Mouse (Mus musculus): ENCODE results near the gene Slc3a1. TPM values are rescaled to one million over a fixed set of nuclear protein-coding genes. Genes with fewer than 3 reads are reported as not detected.

Slc3a1 gene
- polyA plus RNA-seq, 1 experiment, result 0.24 TPM

DNA sequence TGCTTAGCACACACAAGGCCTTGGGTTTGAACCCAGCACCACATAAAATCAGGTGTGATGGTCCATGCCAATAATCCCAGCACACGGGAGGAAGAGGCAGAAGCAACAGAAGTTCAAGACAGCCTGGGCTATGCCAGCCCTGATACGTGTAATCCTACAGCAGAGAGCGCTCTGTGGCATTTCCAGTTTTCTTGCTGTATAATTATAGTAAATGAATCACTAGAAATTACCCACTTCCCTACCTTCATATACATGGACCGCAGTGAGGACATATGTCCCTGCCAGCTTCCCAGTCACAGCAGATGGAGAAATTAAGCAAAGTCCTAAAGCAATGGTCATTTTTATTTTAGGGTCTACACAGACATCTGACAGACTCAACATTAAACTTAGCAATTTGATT lies 45.9 kb downstream of the Slc3a1 start:
- Histone ChIP-seq H3K4me3 (replicated peaks; ENCODE audit: extremely low read depth, low read depth, low read length) (no peak overlapping the region), H3K4me1 (ENCODE audit: control insufficient read depth, insufficient read depth, low read length) (no peaks in the 10 kb centered on the region)
- 96% methylated on average over 4 of the region's 4 CpGs for WGBS
- no peak for DNase-seq
- no peak for TF ChIP-seq POLR2A (IDR thresholded peaks at IDR 0.05; ENCODE audit: borderline replicate concordance, extremely low read depth, low read depth, low read length)
- TF ChIP-seq CTCF (IDR thresholded peaks at IDR 0.05; ENCODE audit: insufficient read depth, low read length), result no peak

DNA sequence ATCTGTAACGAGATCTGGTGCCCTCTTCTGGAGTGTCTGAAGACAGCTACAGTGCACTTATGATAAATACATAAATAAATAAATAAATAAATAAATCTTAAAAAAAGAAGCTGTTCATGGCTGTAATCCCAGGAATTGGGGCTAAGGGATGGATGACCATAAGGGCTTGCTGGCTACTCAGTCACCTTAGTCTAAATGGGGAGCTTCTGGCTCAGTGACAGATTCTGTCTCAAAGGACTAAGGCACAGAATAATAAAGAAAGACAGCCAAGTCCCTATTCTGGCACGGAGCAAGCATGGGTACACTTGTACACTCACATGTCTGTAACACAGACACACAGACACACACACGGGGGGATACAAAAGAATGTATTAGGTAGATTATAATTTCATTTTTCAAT lies 51.1 kb downstream of the Slc3a1 start:
- no peak for DNase-seq
- no peak for TF ChIP-seq CTCF (IDR thresholded peaks at IDR 0.05; ENCODE audit: insufficient read depth, low read length)
- TF ChIP-seq POLR2A (IDR thresholded peaks at IDR 0.05; ENCODE audit: borderline replicate concordance, extremely low read depth, low read depth, low read length), result no peak
- no peak overlapping the region for H3K4me3 ChIP-seq (replicated peaks; ENCODE audit: extremely low read depth, low read depth, low read length)
- no peaks in the 10 kb centered on the region for H3K4me1 ChIP-seq (ENCODE audit: control insufficient read depth, insufficient read depth, low read length)
- 91% methylated on average over 3 of the region's 3 CpGs for WGBS

DNA sequence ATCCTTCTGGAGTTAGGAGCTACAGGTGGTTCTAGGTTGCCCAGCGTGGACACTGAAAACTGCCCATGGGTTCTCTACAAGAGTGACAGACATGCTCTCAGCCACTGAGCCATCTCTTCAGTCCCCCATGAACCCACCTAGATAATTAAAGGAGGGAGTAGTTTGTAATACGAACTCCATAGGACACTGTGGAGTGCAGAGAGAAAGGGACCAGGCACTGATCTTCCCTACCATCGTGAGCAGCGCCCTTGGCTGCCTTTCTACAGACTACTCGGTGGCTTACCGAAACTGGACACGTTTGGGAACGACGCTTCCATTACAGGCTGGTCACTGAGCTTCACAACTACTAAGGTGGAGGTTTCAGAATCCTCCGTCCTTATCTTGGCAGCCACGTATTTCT lies 52.6 kb downstream of the Slc3a1 start:
- TF ChIP-seq CTCF (IDR thresholded peaks at IDR 0.05; ENCODE audit: insufficient read depth, low read length), result no peak
- TF ChIP-seq POLR2A (IDR thresholded peaks at IDR 0.05; ENCODE audit: borderline replicate concordance, extremely low read depth, low read depth, low read length), result no peak
- DNase-seq, result no peak
- Histone ChIP-seq H3K4me3 (replicated peaks; ENCODE audit: extremely low read depth, low read depth, low read length) (no peak overlapping the region), H3K4me1 (ENCODE audit: control insufficient read depth, insufficient read depth, low read length) (no peaks in the 10 kb centered on the region)
- 92% methylated on average over 11 of the region's 11 CpGs for WGBS

DNA sequence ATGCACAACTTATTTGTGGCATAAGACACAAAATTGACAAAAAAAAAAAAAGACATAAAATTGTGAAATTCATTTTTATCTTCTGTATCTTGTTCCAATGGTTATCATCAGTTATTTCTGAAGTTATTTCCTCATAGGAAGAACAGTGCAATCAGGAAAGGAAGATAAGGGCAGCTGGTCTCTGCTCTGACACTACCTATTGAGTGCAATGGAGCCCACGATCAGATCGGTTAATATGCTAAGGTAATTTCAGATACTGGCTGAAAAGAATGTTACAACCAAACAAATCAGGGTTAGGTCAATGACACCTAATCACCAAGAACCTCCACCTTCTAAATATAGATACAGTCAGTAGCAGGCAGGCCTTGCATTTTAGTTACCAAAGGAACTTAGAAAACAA lies 57.2 kb downstream of the Slc3a1 start:
- WGBS, result 63% methylated on average over 2 of the region's 2 CpGs
- Histone ChIP-seq H3K4me1 (ENCODE audit: control insufficient read depth, insufficient read depth, low read length) (no peaks in the 10 kb centered on the region), H3K4me3 (replicated peaks; ENCODE audit: extremely low read depth, low read depth, low read length) (no peak overlapping the region)
- no peak for DNase-seq
- TF ChIP-seq CTCF (IDR thresholded peaks at IDR 0.05; ENCODE audit: insufficient read depth, low read length) (no peak), POLR2A (IDR thresholded peaks at IDR 0.05; ENCODE audit: borderline replicate concordance, extremely low read depth, low read depth, low read length) (no peak)

DNA sequence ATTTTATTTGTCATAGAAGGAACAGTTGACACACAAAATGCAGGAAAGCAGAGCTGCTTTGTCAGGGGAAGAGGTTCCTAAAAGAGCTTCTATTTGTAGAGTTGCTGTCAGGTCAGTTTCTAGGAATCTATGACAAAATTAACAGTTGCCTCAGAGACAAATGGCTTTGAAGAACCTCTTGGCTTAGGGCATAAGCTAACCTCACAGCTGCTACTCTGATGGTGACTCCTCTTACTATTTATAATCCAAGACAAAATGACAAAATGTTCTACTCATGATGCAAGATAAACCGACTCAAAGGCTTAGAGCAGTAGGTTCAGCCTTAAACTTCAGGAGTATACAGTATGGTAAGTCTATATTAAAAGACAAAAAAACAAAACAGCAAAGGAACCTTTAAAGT lies 58.3 kb downstream of the Slc3a1 start:
- no peak for DNase-seq
- H3K4me1 ChIP-seq (ENCODE audit: control insufficient read depth, insufficient read depth, low read length), result peaks cover 3% of the 10 kb centered on the region; the same call in 1 of the 2 replicates
- H3K4me3 ChIP-seq (replicated peaks; ENCODE audit: extremely low read depth, low read depth, low read length), result no peak overlapping the region
- TF ChIP-seq POLR2A (IDR thresholded peaks at IDR 0.05; ENCODE audit: borderline replicate concordance, extremely low read depth, low read depth, low read length) (no peak), CTCF (IDR thresholded peaks at IDR 0.05; ENCODE audit: insufficient read depth, low read length) (no peak)
- WGBS, result 61% methylated on average over 1 of the region's 1 CpGs

DNA sequence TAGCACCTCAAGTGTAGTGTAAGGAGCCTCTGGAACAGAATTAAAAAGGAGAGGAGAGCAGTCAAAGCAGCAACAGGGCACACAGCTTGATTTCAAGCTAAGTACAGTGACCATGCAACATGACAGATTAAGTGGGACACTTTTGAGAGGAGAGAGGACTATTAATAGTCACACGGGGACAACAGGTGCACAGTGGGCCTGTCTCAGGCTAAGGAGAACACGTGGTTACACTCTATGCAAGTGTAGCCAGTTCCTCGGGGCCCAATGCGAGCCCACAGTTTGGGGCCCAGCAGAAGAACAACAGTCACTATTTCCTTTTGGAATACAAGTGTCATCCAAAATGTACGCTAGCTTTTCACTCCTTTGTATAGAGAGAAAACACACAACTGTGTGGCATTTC lies 59.4 kb downstream of the Slc3a1 start:
- no peak overlapping the region for H3K4me3 ChIP-seq (replicated peaks; ENCODE audit: extremely low read depth, low read depth, low read length)
- peaks cover 4% of the 10 kb centered on the region; the same call in 1 of the 2 replicates for H3K4me1 ChIP-seq (ENCODE audit: control insufficient read depth, insufficient read depth, low read length)
- DNase-seq, result no peak
- 80% methylated on average over 5 of the region's 5 CpGs for WGBS
- TF ChIP-seq CTCF (IDR thresholded peaks at IDR 0.05; ENCODE audit: insufficient read depth, low read length) (no peak), POLR2A (IDR thresholded peaks at IDR 0.05; ENCODE audit: borderline replicate concordance, extremely low read depth, low read depth, low read length) (no peak)

DNA sequence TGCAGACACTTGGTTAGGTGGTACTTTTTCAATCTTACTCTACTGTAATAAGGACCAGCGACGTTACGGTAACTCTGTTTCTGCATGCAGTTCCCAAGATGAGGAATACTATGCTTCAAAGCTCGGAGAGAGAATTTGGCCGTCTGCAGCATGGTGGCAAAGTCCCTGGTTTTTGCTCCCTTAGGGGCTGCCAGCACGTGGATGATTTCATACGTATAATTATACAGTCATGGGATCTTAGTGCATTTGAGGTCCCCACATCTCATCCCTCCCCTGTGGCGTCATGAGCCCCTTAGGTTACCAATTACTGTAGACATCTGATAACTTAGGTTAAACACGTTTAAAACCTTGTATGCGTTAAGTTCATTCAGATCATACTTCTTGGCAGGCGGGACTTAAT lies 60.2 kb downstream of the Slc3a1 start:
- TF ChIP-seq POLR2A (IDR thresholded peaks at IDR 0.05; ENCODE audit: borderline replicate concordance, extremely low read depth, low read depth, low read length) (no peak), CTCF (IDR thresholded peaks at IDR 0.05; ENCODE audit: insufficient read depth, low read length) (no peak)
- no peak for DNase-seq
- 89% methylated on average over 11 of the region's 11 CpGs for WGBS
- peaks cover 4% of the 10 kb centered on the region; the same call in 1 of the 2 replicates for H3K4me1 ChIP-seq (ENCODE audit: control insufficient read depth, insufficient read depth, low read length)
- H3K4me3 ChIP-seq (replicated peaks; ENCODE audit: extremely low read depth, low read depth, low read length), result no peak overlapping the region

DNA sequence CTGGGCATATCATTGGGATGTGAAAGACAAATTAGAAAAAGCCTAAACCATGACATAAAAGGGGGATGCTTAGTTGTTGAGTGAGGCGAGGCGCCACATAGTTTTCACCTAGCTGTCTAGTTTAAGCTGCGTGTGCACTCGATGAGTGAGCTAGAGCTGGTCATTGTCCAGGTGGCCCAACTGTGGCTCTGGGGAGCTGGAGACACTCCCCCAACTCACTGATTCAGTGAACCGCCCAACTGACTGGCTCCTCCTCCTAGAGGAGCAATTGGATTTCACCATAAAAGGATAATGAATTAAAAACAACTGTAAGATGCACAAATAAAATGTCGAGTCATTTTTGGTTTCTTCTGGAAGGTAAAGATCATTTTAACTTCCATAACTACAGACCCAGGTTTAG lies 60.8 kb downstream of the Slc3a1 start:
- TF ChIP-seq POLR2A (IDR thresholded peaks at IDR 0.05; ENCODE audit: borderline replicate concordance, extremely low read depth, low read depth, low read length) (no peak), CTCF (IDR thresholded peaks at IDR 0.05; ENCODE audit: insufficient read depth, low read length) (no peak)
- Histone ChIP-seq H3K4me3 (replicated peaks; ENCODE audit: extremely low read depth, low read depth, low read length) (no peak overlapping the region), H3K4me1 (ENCODE audit: control insufficient read depth, insufficient read depth, low read length) (peaks cover 4% of the 10 kb centered on the region; the same call in 1 of the 2 replicates)
- WGBS, result 52% methylated on average over 6 of the region's 6 CpGs
- no peak for DNase-seq

DNA sequence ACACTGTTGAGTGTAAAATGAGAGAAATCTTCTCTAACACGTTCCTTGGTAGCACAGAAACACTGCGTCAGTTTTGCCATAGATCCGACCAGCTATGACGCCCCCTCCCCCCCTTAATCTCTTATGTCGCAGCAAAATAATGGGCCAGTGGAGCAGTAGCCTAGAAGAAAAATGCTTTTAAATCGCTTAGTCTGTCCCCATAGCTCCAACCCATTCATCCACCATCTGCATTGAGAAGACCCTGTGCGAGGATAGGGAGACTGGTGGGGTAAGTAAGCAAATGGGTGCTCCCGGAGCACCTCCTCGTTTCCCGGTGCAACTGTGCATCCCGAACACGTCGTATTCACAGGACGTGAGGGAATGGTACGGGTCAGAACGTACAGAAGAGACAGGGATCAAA lies 61.4 kb downstream of the Slc3a1 start:
- peaks cover 4% of the 10 kb centered on the region; the same call in 1 of the 2 replicates for H3K4me1 ChIP-seq (ENCODE audit: control insufficient read depth, insufficient read depth, low read length)
- no peak for DNase-seq
- no peak for TF ChIP-seq CTCF (IDR thresholded peaks at IDR 0.05; ENCODE audit: insufficient read depth, low read length)
- TF ChIP-seq POLR2A (IDR thresholded peaks at IDR 0.05; ENCODE audit: borderline replicate concordance, extremely low read depth, low read depth, low read length), result no peak
- H3K4me3 ChIP-seq (replicated peaks; ENCODE audit: extremely low read depth, low read depth, low read length), result peak overlapping the region; percentile 89
- WGBS, result under 1% methylated on average over 16 of the region's 16 CpGs

DNA sequence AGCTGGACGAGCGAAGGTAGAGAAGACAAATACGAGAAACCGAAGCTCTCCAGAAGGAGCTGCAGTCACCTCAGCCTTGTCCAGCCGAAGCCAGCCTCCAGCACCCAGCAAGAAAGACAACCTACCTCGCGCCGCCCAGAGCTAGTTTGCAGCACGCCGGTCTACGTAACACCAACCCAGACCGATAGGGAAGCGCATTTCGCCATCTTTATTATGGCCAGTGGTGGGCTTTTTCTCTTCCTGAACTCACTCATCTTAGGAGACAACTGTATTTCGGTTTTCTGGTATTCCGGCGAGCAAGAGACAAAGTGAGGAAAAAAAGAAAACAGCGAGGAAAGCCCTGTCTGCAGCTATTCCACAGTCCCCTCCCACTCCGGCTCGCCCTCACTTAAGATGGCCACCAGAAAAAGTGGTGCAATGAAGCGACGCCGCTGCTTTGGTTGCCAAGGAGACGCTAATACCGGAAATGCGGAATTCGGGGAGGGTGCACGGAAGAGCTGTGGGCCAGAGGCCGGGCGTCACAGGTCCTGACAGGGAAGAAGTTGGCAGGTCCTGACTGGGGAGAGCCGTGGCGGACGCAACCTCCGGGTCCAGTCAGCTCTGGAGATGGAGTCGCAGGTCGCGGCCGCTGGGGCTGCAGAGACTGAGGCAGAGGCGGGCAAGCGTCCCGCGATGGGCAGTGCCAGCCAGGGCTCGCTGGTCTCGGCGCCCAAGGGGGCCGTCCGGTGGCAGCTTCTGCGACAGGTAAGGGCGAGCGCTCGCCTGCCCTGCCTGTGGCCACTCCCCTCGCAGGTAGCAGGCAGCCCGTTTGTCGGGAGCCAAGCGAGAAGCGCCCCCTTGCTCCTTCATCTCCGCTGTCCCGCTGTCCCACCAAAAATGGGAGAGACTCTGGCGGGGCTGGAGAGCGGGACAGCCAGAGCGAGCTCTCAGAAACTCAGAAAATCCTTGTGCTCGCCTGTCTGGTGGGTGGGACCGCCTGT lies 62.2 kb downstream of the Slc3a1 start, which contains the start of the genes Prepl and Camkmt:
Prepl (minus strand) TSS at position 122 of the 980 bp plus-strand sequence.
Camkmt (plus strand) TSS at position 433 of the 980 bp plus-strand sequence.
- TF ChIP-seq POLR2A (IDR thresholded peaks at IDR 0.05; ENCODE audit: borderline replicate concordance, extremely low read depth, low read depth, low read length) (peak; percentile 72; the same call in 1 of the 2 replicates), CTCF (IDR thresholded peaks at IDR 0.05; ENCODE audit: insufficient read depth, low read length) (no peak)
- Histone ChIP-seq H3K4me3 (replicated peaks; ENCODE audit: extremely low read depth, low read depth, low read length) (peak within 1 kb of the TSS; percentile 89), H3K4me1 (ENCODE audit: control insufficient read depth, insufficient read depth, low read length) (peaks cover 4% of the 10 kb centered on the region; the same call in 1 of the 2 replicates)
- under 1% methylated on average over 63 of the region's 63 CpGs for WGBS
- DNase-seq, result peak; percentile 94
